Mouse (Mus musculus): Measurements from ENCODE around the gene Cbr4. TPM values are rescaled to one million over a fixed set of nuclear protein-coding genes. Genes with fewer than 3 reads are reported as not detected.

Gene Cbr4
- polyA plus RNA-seq, 1 experiment from 2014 or later, result 21.4 TPM

DNA sequence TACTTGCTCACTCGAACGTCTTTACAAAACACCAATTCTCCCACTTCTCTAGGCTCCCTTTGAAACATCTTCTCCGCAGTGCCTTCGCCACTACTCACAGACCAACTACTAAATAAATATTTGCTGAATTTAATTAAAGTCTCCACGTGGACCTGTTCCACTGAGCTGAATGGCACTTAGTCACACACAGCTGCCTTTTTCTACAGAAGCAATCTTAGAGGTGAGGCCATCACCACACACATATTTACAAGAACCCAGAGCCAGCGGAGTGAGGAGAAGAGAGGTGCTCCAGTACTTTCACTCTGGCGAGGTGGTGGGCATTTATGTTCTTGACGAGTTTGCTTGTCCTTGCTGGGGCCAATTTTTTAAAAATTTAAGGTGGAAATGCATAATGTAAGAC lies 68.7 kb downstream of the Cbr4 start:
- 61% methylated on average over 8 of the region's 8 CpGs for WGBS
- H3K27me3 ChIP-seq, result no peaks in the 10 kb centered on the region
- ATAC-seq, result no peak

More for the DNA sequence above, 68.7 kb downstream of the Cbr4 start:
- H3K4me3 ChIP-seq (replicated peaks), result no peak overlapping the region
- H3K4me2 ChIP-seq (replicated peaks), result no peak overlapping the region
- H3K9ac ChIP-seq (replicated peaks), result no peak overlapping the region
- H3K27ac ChIP-seq, result no peak overlapping the region
- no peaks in the 10 kb centered on the region for H3K9me3 ChIP-seq
- H3K4me1 ChIP-seq (replicated peaks), result peaks cover 10% of the 10 kb centered on the region
- no peaks in the 10 kb centered on the region for H3K36me3 ChIP-seq
